Mouse (Mus musculus): ENCODE measurements at regions not wholly inside any gene's neighbourhood (a gene's known extent, or its start where the extent isn't known, plus 50 kb on each side); places are given as distances from the start of the nearest gene placed in this dataset.
"Not testable (repeated sequence)": the region's sequence is repeated elsewhere in the genome, so short reads cannot be mapped to it uniquely, and the experiment has no call there.

GRCm38 (mm10) chr1:59403831-59404547, 78.2 kb upstream of the Fzd7 start:
- no peak for DNase-seq (ENCODE audit: low spot score)

- peak; percentile 16 for DNase-seq (ENCODE audit: low spot score)
Observed at GRCm38 (mm10) chr1:59405370-59405769, 76.9 kb upstream of the Fzd7 start.

GRCm38 (mm10) chr1:59406741-59407306, 75.4 kb upstream of the Fzd7 start:
- DNase-seq (ENCODE audit: low spot score) = no peak

GRCm38 (mm10) chr1:59409585-59410160, 72.6 kb upstream of the Fzd7 start:
- peak; percentile 28 for DNase-seq (ENCODE audit: low spot score)

- no peak for DNase-seq (ENCODE audit: low spot score)
Observed at GRCm38 (mm10) chr1:59413264-59413663, 69.0 kb upstream of the Fzd7 start.

GRCm38 (mm10) chr1:59414401-59415210, 67.6 kb upstream of the Fzd7 start:
- DNase-seq (ENCODE audit: low spot score) = no peak

GRCm38 (mm10) chr1:59415733-59416312, 66.4 kb upstream of the Fzd7 start:
- peak; percentile 5 for DNase-seq (ENCODE audit: low spot score)

- no peak for DNase-seq (ENCODE audit: low spot score)
Observed at GRCm38 (mm10) chr1:59417317-59417716, 64.9 kb upstream of the Fzd7 start.

- no peak for DNase-seq (ENCODE audit: low spot score)
Observed at GRCm38 (mm10) chr1:59417962-59418361, 64.3 kb upstream of the Fzd7 start.

GRCm38 (mm10) chr1:59418748-59419147, 63.5 kb upstream of the Fzd7 start:
- no peak for DNase-seq (ENCODE audit: low spot score)

- peak; percentile 11 for DNase-seq (ENCODE audit: low spot score)
Observed at GRCm38 (mm10) chr1:59422981-59423941, 59.0 kb upstream of the Fzd7 start.

- DNase-seq (ENCODE audit: low spot score) = not testable (repeated sequence)
Observed at GRCm38 (mm10) chr1:59425771-59426170, 56.5 kb upstream of the Fzd7 start.

- no peak for DNase-seq (ENCODE audit: low spot score)
Observed at GRCm38 (mm10) chr1:59426346-59427203, 55.6 kb upstream of the Fzd7 start.

GRCm38 (mm10) chr1:59427204-59427557, 55.0 kb upstream of the Fzd7 start:
- DNase-seq (ENCODE audit: low spot score) = no peak

- DNase-seq (ENCODE audit: low spot score) = no peak
Observed at GRCm38 (mm10) chr1:59429289-59429688, 52.9 kb upstream of the Fzd7 start.

- DNase-seq (ENCODE audit: low spot score) = no peak
Observed at GRCm38 (mm10) chr1:59430234-59430633, 52.0 kb upstream of the Fzd7 start.

GRCm38 (mm10) chr1:59430886-59431486, 51.2 kb upstream of the Fzd7 start:
- no peak for DNase-seq (ENCODE audit: low spot score)

Measured in layer of hippocampus, adult 11-12 months (tissue).